In the genomic region with DNA sequence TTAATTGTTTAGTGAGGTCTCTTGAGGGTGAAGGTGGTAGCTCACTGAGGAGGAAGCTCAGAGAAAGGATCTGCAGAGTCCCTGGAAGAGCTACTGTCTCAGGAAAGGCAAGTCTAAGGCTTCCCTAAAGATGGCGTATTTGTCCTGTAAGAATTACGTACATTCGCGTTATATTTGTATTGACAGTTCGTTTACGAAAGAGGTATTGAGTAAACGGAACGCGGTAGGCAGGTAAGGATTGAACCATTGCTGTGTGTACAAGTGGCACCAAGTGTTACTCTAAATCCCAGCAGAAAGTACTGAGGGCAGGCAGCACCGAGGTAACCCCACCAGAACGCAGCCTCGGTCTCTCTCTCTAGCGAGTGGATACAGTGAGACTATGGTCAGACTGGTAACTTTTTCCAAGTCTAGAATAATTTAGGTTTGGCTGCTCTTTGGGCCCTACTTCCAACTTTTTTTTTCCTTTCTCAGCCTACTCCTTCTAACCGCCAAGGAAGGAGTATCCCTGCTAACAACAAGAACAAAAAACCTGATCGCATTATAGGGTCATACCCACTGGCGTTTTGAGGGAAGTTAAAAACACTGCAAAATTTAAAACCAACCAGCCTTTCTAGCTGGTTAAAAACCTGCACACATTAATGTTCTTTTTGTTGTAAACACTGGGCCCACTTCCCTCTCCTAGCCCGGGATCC, we compare ENCODE assay signal across 7 mouse cellular contexts. TPM values are rescaled to one million over a fixed set of nuclear protein-coding genes. Genes with fewer than 3 reads are reported as not detected.
A peak's percentile ranks its signal among the peaks of the same experiment; 100 is the strongest.
DNase-seq lines count a peak whose midpoint lies in the region; ATAC-seq and TF ChIP-seq lines count a peak whose summit lies in the region.

Rdx (plus strand) TSS at position 45 of the 692 bp plus-strand sequence.

- TF ChIP-seq CTCF in CH12.LX (conservative IDR thresholded peaks at IDR 0.05 in 1 of 2, IDR thresholded peaks at IDR 0.05 in 1 of 2; ENCODE audit: low read depth in 2 of 2, low read length in 2 of 2) (0 out of 4 replicates have a peak, but pooled peaks of 1 of the 2 experiments have one; percentile 15), Patski (IDR thresholded peaks at IDR 0.05) (no peak)
- TF ChIP-seq CTCF in liver, postnatal 0 days (IDR thresholded peaks at IDR 0.05; ENCODE audit: low read depth): peak; percentile 23; the same call in 1 of the 2 replicates

- H3K4me1 ChIP-seq in CH12.LX (ENCODE audit: control insufficient read depth in 1 of 2, insufficient read depth in 2 of 2): peaks cover 5 to 21% of the 10 kb centered on the region in 2 experiments; a peak in 2 of 4 replicates
- H3K4me1 ChIP-seq in embryonic facial prominence, embryonic 15.5 days: peaks cover 20% of the 10 kb centered on the region
- peaks cover 11% of the 10 kb centered on the region for H3K4me1 ChIP-seq in heart, embryonic 11.5 days (ENCODE audit: control insufficient read depth, insufficient read depth, low read length)
- peaks cover 27% of the 10 kb centered on the region for H3K4me1 ChIP-seq in kidney, embryonic 15.5 days
- H3K4me1 ChIP-seq in liver, postnatal 0 days (ENCODE audit: insufficient read depth): peaks cover 22% of the 10 kb centered on the region

- in situ Hi-C loops in CH12.LX (cut with MboI; ENCODE audit: low pct_ligation_motif_present, low pct_unique_long_range_greater_than_20kb, low sequenced_read_pairs) (no loop called here), Patski (cut with MboI; ENCODE audit: low pct_unique_long_range_greater_than_20kb) (no loop called here)

- peaks cover 34% of the 10 kb centered on the region for H3K79me2 ChIP-seq in CH12.LX (replicated peaks; ENCODE audit: control insufficient read depth, extremely low read depth, insufficient read depth, poor library complexity, severe bottlenecking)

- H3K27me3 ChIP-seq in CH12.LX (replicated peaks): no peaks in the 10 kb centered on the region
- no peaks in the 10 kb centered on the region for H3K27me3 ChIP-seq in Patski
- H3K27me3 ChIP-seq in embryonic facial prominence, embryonic 15.5 days: no peaks in the 10 kb centered on the region
- H3K27me3 ChIP-seq in heart, embryonic 11.5 days (ENCODE audit: control insufficient read depth, insufficient read depth, low read length): no peaks in the 10 kb centered on the region
- H3K27me3 ChIP-seq in kidney, embryonic 15.5 days: no peaks in the 10 kb centered on the region
- H3K27me3 ChIP-seq in liver, postnatal 0 days (ENCODE audit: insufficient read depth, low read length): no peaks in the 10 kb centered on the region

- DNase-seq in CH12.LX (ENCODE audit: extremely low read depth) (no peak), Patski (ENCODE audit: low read depth, low spot score) (no peak)
- peak; percentile 39 for DNase-seq in liver, postnatal 0 days
- peak; percentile 6 for DNase-seq in skeletal muscle tissue, adult 2 months (ENCODE audit: low read depth, low spot score)

- H3K36me3 ChIP-seq in CH12.LX (replicated peaks in 1 of 2; ENCODE audit: control insufficient read depth in 1 of 2, insufficient read depth in 1 of 2, low read length in 1 of 2): no peaks in the 10 kb centered on the region
- no peaks in the 10 kb centered on the region for H3K36me3 ChIP-seq in embryonic facial prominence, embryonic 15.5 days
- H3K36me3 ChIP-seq in heart, embryonic 11.5 days (ENCODE audit: control insufficient read depth, insufficient read depth, low read length): no peaks in the 10 kb centered on the region
- H3K36me3 ChIP-seq in kidney, embryonic 15.5 days: no peaks in the 10 kb centered on the region
- no peaks in the 10 kb centered on the region for H3K36me3 ChIP-seq in liver, postnatal 0 days (replicated peaks; ENCODE audit: insufficient read depth, low read length)

- dilution Hi-C loops in CH12.LX (cut with MboI; ENCODE audit: extremely low pct_ligation_motif_present, extremely low pct_unique_long_range_greater_than_20kb, low sequenced_read_pairs): no loop called here

- no peak for TF ChIP-seq POLR2A in CH12.LX (IDR thresholded peaks at IDR 0.05; ENCODE audit: low read depth, low read length)

- H3K4me3 ChIP-seq in CH12.LX (replicated peaks in 1 of 3; ENCODE audit: low read depth in 2 of 3, low read length in 2 of 3, poor library complexity in 1 of 3): peak within 1 kb of the TSS; percentile 42 to 95 (median 91)
- peak within 1 kb of the TSS; percentile 90 for H3K4me3 ChIP-seq in embryonic facial prominence, embryonic 15.5 days (replicated peaks)
- peak within 1 kb of the TSS; percentile 95 for H3K4me3 ChIP-seq in heart, embryonic 11.5 days (ENCODE audit: low read depth, low read length)
- H3K4me3 ChIP-seq in kidney, embryonic 15.5 days (replicated peaks): peak within 1 kb of the TSS; percentile 93
- H3K4me3 ChIP-seq in liver, postnatal 0 days (ENCODE audit: low read depth, low read length): peak within 1 kb of the TSS; percentile 92

- no peak for ATAC-seq in Patski
- peak; percentile 5; the same call in 1 of the 2 replicates for ATAC-seq in embryonic facial prominence, embryonic 15.5 days (ENCODE audit: insufficient number of reproducible peaks, low FRiP score, low TSS enrichment, low read depth)
- no peak for ATAC-seq in heart, embryonic 11.5 days (replicated peaks; ENCODE audit: insufficient number of reproducible peaks, low FRiP score, low TSS enrichment)
- ATAC-seq in kidney, embryonic 15.5 days (replicated peaks; ENCODE audit: low FRiP score): peak; percentile 20
- ATAC-seq in liver, postnatal 0 days: peak; percentile 22

- TF ChIP-seq RAD21 in CH12.LX (IDR thresholded peaks at IDR 0.05; ENCODE audit: low read depth, low read length): no peak; the same call in 1 of the 2 replicates

- TF ChIP-seq EP300 in CH12.LX (IDR thresholded peaks at IDR 0.05; ENCODE audit: low read length): no peak
- TF ChIP-seq EP300 in liver, postnatal 0 days (IDR thresholded peaks at IDR 0.05; ENCODE audit: low read depth): no peak

- CTCF ChIA-PET in Patski (lab: Charles Lee): interaction anchor here (1.0 to 2.0 kb wide), 6 partner anchors 12 to 70 kb away, joined by 3 to 5 read pairs (median 3); no protein-coding TSS in a partner anchor

- H3K9me3 ChIP-seq in CH12.LX (replicated peaks; ENCODE audit: low read length): no peaks in the 10 kb centered on the region
- H3K9me3 ChIP-seq in embryonic facial prominence, embryonic 15.5 days (replicated peaks): no peaks in the 10 kb centered on the region
- H3K9me3 ChIP-seq in heart, embryonic 11.5 days (replicated peaks; ENCODE audit: control insufficient read depth, low read length): no peaks in the 10 kb centered on the region
- H3K9me3 ChIP-seq in kidney, embryonic 15.5 days (replicated peaks): no peaks in the 10 kb centered on the region
- H3K9me3 ChIP-seq in liver, postnatal 0 days (ENCODE audit: low read length): no peaks in the 10 kb centered on the region

- H3K9ac ChIP-seq in CH12.LX (ENCODE audit: insufficient read depth, low read depth): peak within 1 kb of the TSS; percentile 89
- H3K9ac ChIP-seq in embryonic facial prominence, embryonic 15.5 days: peak within 1 kb of the TSS; percentile 97
- H3K9ac ChIP-seq in heart, embryonic 11.5 days (ENCODE audit: low read depth, low read length): peak within 1 kb of the TSS; percentile 100
- peak within 1 kb of the TSS; percentile 99 for H3K9ac ChIP-seq in kidney, embryonic 15.5 days
- H3K9ac ChIP-seq in liver, postnatal 0 days (replicated peaks): peak within 1 kb of the TSS; percentile 99

- POLR2A ChIA-PET in Patski (lab: Charles Lee): interaction anchor here (0.6 to 1.5 kb wide), 3 partner anchors 12 to 121 kb away, joined by 3 to 4 read pairs (median 3); no protein-coding TSS in a partner anchor

- 1% methylated on average over 17 of the region's 17 CpGs for WGBS in embryonic facial prominence, embryonic 15.5 days
- 2% methylated on average over 17 of the region's 17 CpGs for WGBS in heart, embryonic 11.5 days (ENCODE audit: insufficient replicate concordance)
- 2% methylated on average over 17 of the region's 17 CpGs for WGBS in kidney, embryonic 15.5 days
- WGBS in liver, postnatal 0 days (ENCODE audit: insufficient replicate concordance): 6% methylated on average over 17 of the region's 17 CpGs

- H3K4me2 ChIP-seq in CH12.LX (ENCODE audit: insufficient read depth, low read depth, poor library complexity, severe bottlenecking): peak within 1 kb of the TSS; percentile 18; the same call in 1 of the 2 replicates
- peak within 1 kb of the TSS; percentile 59 for H3K4me2 ChIP-seq in embryonic facial prominence, embryonic 15.5 days (replicated peaks)
- H3K4me2 ChIP-seq in heart, embryonic 11.5 days: peak within 1 kb of the TSS; percentile 62
- peak within 1 kb of the TSS; percentile 63 for H3K4me2 ChIP-seq in kidney, embryonic 15.5 days
- peak within 1 kb of the TSS; percentile 80 for H3K4me2 ChIP-seq in liver, postnatal 0 days (ENCODE audit: low read depth, low read length)

- H3K27ac ChIP-seq in CH12.LX (ENCODE audit: insufficient read depth, low read depth): no peak within 1 kb of the TSS
- peak within 1 kb of the TSS; percentile 100 for H3K27ac ChIP-seq in embryonic facial prominence, embryonic 15.5 days (replicated peaks)
- peak within 1 kb of the TSS; percentile 99 for H3K27ac ChIP-seq in heart, embryonic 11.5 days (ENCODE audit: low read depth, low read length)
- peak within 1 kb of the TSS; percentile 99 for H3K27ac ChIP-seq in kidney, embryonic 15.5 days
- peak within 1 kb of the TSS; percentile 98 for H3K27ac ChIP-seq in liver, postnatal 0 days (ENCODE audit: low read depth)

TF ChIP-seq in CH12.LX, 34 proteins besides CTCF, POLR2A, EP300 and RAD21:
- no peak for TF ChIP-seq ZMIZ1 (IDR thresholded peaks at IDR 0.05; ENCODE audit: low read depth, low read length)
- no peak for TF ChIP-seq GABPA (IDR thresholded peaks at IDR 0.05; ENCODE audit: insufficient replicate concordance, low read depth, low read length)
- no peak for TF ChIP-seq BHLHE40 (IDR thresholded peaks at IDR 0.05; ENCODE audit: low read depth, low read length)
- no peak for TF ChIP-seq SMC3 (IDR thresholded peaks at IDR 0.05; ENCODE audit: low read depth, low read length)
- no peak for TF ChIP-seq ETS1 (conservative IDR thresholded peaks at IDR 0.05; ENCODE audit: low read depth, low read length)
- TF ChIP-seq MXI1 (IDR thresholded peaks at IDR 0.05; ENCODE audit: low read depth, low read length): no peak
- no peak for TF ChIP-seq MEF2A (IDR thresholded peaks at IDR 0.05; ENCODE audit: borderline replicate concordance, low read depth, low read length)

RNA-seq across cellular contexts. Expression of gene Rdx, which starts in this region (rescaled TPM):
- total RNA-seq in CH12.LX (2012; rRNA removed): 86.1 and 97.2 TPM in 2 replicates
- total RNA-seq in CH12.LX (2014; rRNA removed): 157 and 180 TPM in 2 replicates
- polyA plus RNA-seq in CH12.LX (2012; ENCODE audit: insufficient read length, low read depth): 121 and 125 TPM in 2 replicates
- polyA plus RNA-seq in Patski (2021): 96.6 TPM
- 105 and 109 TPM in 2 replicates for polyA plus RNA-seq in embryonic facial prominence, embryonic 15.5 days (2015; fragmentation: Nextera tagmentation; extraction: Ambion mirVana)
- polyA plus RNA-seq in heart, embryonic 11.5 days (2014; fragmentation: Nextera tagmentation; extraction: Ambion mirVana): 203 and 213 TPM in 2 replicates
- polyA plus RNA-seq in kidney, embryonic 15.5 days (2015; fragmentation: Nextera tagmentation; extraction: Ambion mirVana): 119 and 131 TPM in 2 replicates
- 57.7 and 71.5 TPM in 2 replicates for polyA plus RNA-seq in liver, postnatal 0 days (2015; fragmentation: Nextera tagmentation; extraction: Ambion mirVana)

Comparison
In these comparisons a context has a peak if more than half of its experiments do, and no peak if none do; other contexts are left out.
1. DNase-seq: peak in liver, postnatal 0 days (single experiment) and skeletal muscle tissue, adult 2 months (single experiment); none in CH12.LX (single experiment) and Patski (single experiment).
2. H3K4me2 ChIP-seq: peak in every context shown above with its lines; median percentile 80 in liver, postnatal 0 days; 63 in kidney, embryonic 15.5 days; 62 in heart, embryonic 11.5 days; 59 in embryonic facial prominence, embryonic 15.5 days; 18 in CH12.LX.
3. ATAC-seq: peak in embryonic facial prominence, embryonic 15.5 days (single experiment), kidney, embryonic 15.5 days (single experiment) and liver, postnatal 0 days (single experiment); none in Patski (single experiment) and heart, embryonic 11.5 days (single experiment).
4. Peak in every context shown above with its lines, with median percentiles within 50 percentile points of each other: H3K4me3 ChIP-seq and H3K9ac ChIP-seq.